Mouse (Mus musculus) embryonic fibroblast, embryonic 13.5 days (primary cell): Measurements from ENCODE around the gene Gatm.

ENCODE experiments used
- CTCF ChIP-seq: IDR thresholded peaks from 2 replicates; pipeline ENCODE4 v1.5.1; 2011; ENCODE audit warnings: mild to moderate bottlenecking, control low read depth, low read length, moderate library complexity, borderline replicate concordance; ENCODE audit not compliant: insufficient read depth
- POLR2A ChIP-seq: IDR thresholded peaks from 2 replicates; pipeline ENCODE4 v1.6.1; 2011; ENCODE audit warnings: low read depth, mild to moderate bottlenecking, control low read depth, low read length, moderate library complexity

GRCm38 (mm10) chr2:122657707-122658524, 46.8 kb upstream of the Gatm start:
- TF ChIP-seq CTCF (no peak), POLR2A (no peak)
